Mouse (Mus musculus) gastrocnemius, adult 2 months (tissue): Measurements from ENCODE around the gene Tex22. TPM values are rescaled to one million over a fixed set of nuclear protein-coding genes. Genes with fewer than 3 reads are reported as not detected.
A peak's percentile ranks its signal among the peaks of the same experiment; 100 is the strongest.

ENCODE experiments used
- DNase-seq: peaks from one replicate; pipeline ENCODE4 v3.0.0; 2022
- H3K27ac ChIP-seq: fragments of 200-600 bp; 2 replicates; pipeline ENCODE4 v1.8.1; 2022; ENCODE audit warnings: mild to moderate bottlenecking
- H3K4me3 ChIP-seq: fragments of 200-600 bp; 2 replicates; pipeline ENCODE4 v1.8.1; 2022; ENCODE audit warnings: mild to moderate bottlenecking, moderate library complexity
- CTCF ChIP-seq: fragments of 200-600 bp; IDR thresholded peaks from 2 replicates; pipeline ENCODE4 v1.8.1; 2022; ENCODE audit warnings: antibody characterized with exemption, mild to moderate bottlenecking, moderate library complexity
- intact Hi-C: fragments of 180-260 bp; cut with DNase I; formaldehyde crosslinking; loops from one replicate; pipeline ENCODE4 v1.15.1; 2025
- total RNA-seq, 2 experiments: library from RNA; stranded (reverse); gene quantifications; 2 replicates each; pipeline ENCODE4 v1.2.3; 2021

Gene Tex22
- total RNA-seq, 2 experiments from 2014 or later, result not detected

- intact Hi-C loops, result no loop called here
- peak overlapping the region; percentile 85 for H3K27ac ChIP-seq
- peak; percentile 59 for DNase-seq
- peak overlapping the region; percentile 95 for H3K4me3 ChIP-seq
- TF ChIP-seq CTCF, result no peak
These were observed 24.3 kb downstream of the Tex22 start for GRCm38 (mm10) chr12:113098530-113099151.

- intact Hi-C loops, result loop anchor here (5.0 to 10.0 kb wide), 2 partner anchors 92 to 225 kb away; no protein-coding TSS in a partner anchor
- H3K27ac ChIP-seq, result peak overlapping the region; percentile 85
- no peak for TF ChIP-seq CTCF
- peak; percentile 23 for DNase-seq
- H3K4me3 ChIP-seq, result peak overlapping the region; percentile 95
These were observed 25.4 kb downstream of the Tex22 start for GRCm38 (mm10) chr12:113099470-113100237.

- peak; percentile 75 for DNase-seq
- intact Hi-C loops, result loop anchor here (5.0 to 10.0 kb wide), 2 partner anchors 93 to 226 kb away; no protein-coding TSS in a partner anchor
- no peak for TF ChIP-seq CTCF
- peak overlapping the region; percentile 85 for H3K27ac ChIP-seq
- no peak overlapping the region for H3K4me3 ChIP-seq
These were observed 26.3 kb downstream of the Tex22 start for GRCm38 (mm10) chr12:113100448-113101076.

- Histone ChIP-seq H3K27ac (peak overlapping the region; percentile 85), H3K4me3 (no peak overlapping the region)
- TF ChIP-seq CTCF, result no peak
- peak; percentile 19 for DNase-seq
- intact Hi-C loops, result loop anchor here (5.0 to 10.0 kb wide), 2 partner anchors 94 to 227 kb away; no protein-coding TSS in a partner anchor
These were observed 27.1 kb downstream of the Tex22 start for GRCm38 (mm10) chr12:113101251-113101960.

GRCm38 (mm10) chr12:113102461-113102860 lies 28.2 kb downstream of the Tex22 start:
- H3K4me3 ChIP-seq, result no peak overlapping the region
- peak; percentile 71 for TF ChIP-seq CTCF
- peak; percentile 76 for DNase-seq
- intact Hi-C loops, result loop anchor here (5.0 to 10.0 kb wide), 2 partner anchors 95 to 228 kb away; no protein-coding TSS in a partner anchor
- H3K27ac ChIP-seq, result peak overlapping the region; percentile 20; the same call in 1 of the 2 replicates

- DNase-seq, result peak; percentile 32
- peak; percentile 40 for TF ChIP-seq CTCF
- Histone ChIP-seq H3K4me3 (no peak overlapping the region), H3K27ac (no peak overlapping the region)
- intact Hi-C loops, result loop anchor here (5.0 to 10.0 kb wide), 2 partner anchors 97 to 229 kb away; no protein-coding TSS in a partner anchor
These were observed 29.6 kb downstream of the Tex22 start for GRCm38 (mm10) chr12:113103846-113104451.

- DNase-seq, result no peak
- no peak for TF ChIP-seq CTCF
- H3K27ac ChIP-seq, result peak overlapping the region; percentile 52
- no peak overlapping the region for H3K4me3 ChIP-seq
- intact Hi-C loops, result loop anchor here (10.0 kb wide), 1 partner anchor 232 kb away; no protein-coding TSS in a partner anchor
These were observed 32.1 kb downstream of the Tex22 start for GRCm38 (mm10) chr12:113106386-113106785.

- intact Hi-C loops, result loop anchor here (10.0 kb wide), 1 partner anchor 233 kb away; no protein-coding TSS in a partner anchor
- DNase-seq, result no peak
- Histone ChIP-seq H3K27ac (peak overlapping the region; percentile 35; the same call in 1 of the 2 replicates), H3K4me3 (no peak overlapping the region)
- no peak for TF ChIP-seq CTCF
These were observed 33.3 kb downstream of the Tex22 start for GRCm38 (mm10) chr12:113107431-113108124.

- intact Hi-C loops, result loop anchor here (10.0 kb wide), 1 partner anchor 234 kb away; no protein-coding TSS in a partner anchor
- Histone ChIP-seq H3K27ac (peak overlapping the region; percentile 13; the same call in 1 of the 2 replicates), H3K4me3 (no peak overlapping the region)
- no peak for TF ChIP-seq CTCF
- DNase-seq, result no peak
These were observed 34.4 kb downstream of the Tex22 start for GRCm38 (mm10) chr12:113108528-113109283.

- DNase-seq, result no peak
- intact Hi-C loops, result loop anchor here (10.0 kb wide), 1 partner anchor 235 kb away; no protein-coding TSS in a partner anchor
- TF ChIP-seq CTCF, result no peak
- Histone ChIP-seq H3K4me3 (no peak overlapping the region), H3K27ac (no peak overlapping the region)
These were observed 35.5 kb downstream of the Tex22 start for GRCm38 (mm10) chr12:113109801-113110200.
